Mouse (Mus musculus): ENCODE measurements around the gene Liph. TPM values are rescaled to one million over a fixed set of nuclear protein-coding genes. Genes with fewer than 3 reads are reported as not detected.

Gene Liph
- polyA plus RNA-seq, 1 experiment from 2014 or later: 2.7 TPM

DNA sequence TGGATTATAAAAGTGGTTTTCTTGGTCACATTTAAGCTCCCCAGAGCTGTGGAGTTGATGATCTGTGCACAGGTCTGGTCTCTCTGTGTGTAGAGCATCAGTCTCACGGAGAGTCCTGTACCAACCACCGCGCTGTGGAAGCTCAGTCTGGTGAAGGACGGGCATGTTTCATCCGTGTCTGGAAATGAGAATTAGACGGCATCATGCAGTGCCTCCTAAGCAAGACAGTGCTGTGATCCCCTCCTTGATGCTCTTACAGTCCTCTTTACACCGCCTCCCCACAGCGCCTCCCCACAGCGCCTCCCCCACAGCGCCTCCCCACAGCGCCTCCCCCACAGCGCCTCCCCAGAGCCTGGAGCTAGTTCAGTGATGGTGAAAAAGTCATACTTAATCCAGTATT lies 11.4 kb downstream of the Liph start:
- Histone ChIP-seq H3K27me3 (ENCODE audit: control insufficient read depth, insufficient read depth, low read depth, low read length) (no peaks in the 10 kb centered on the region), H3K4me2 (ENCODE audit: low read depth, low read length) (no peak overlapping the region), H3K4me3 (ENCODE audit: low read length) (no peak overlapping the region), H3K9ac (ENCODE audit: low read length) (no peak overlapping the region), H3K36me3 (ENCODE audit: control insufficient read depth, insufficient read depth, low read length) (no peaks in the 10 kb centered on the region), H3K9me3 (ENCODE audit: control insufficient read depth, low read length) (no peaks in the 10 kb centered on the region), H3K27ac (ENCODE audit: low read length) (no peak overlapping the region), H3K4me1 (replicated peaks; ENCODE audit: control insufficient read depth, insufficient read depth, low read length) (no peaks in the 10 kb centered on the region)
- 84% methylated on average over 12 of the region's 12 CpGs for WGBS
- ATAC-seq (ENCODE audit: low read depth): no peak

- Histone ChIP-seq H3K9me3 (ENCODE audit: control insufficient read depth, low read length) (no peaks in the 10 kb centered on the region), H3K9ac (ENCODE audit: low read length) (no peak overlapping the region), H3K36me3 (ENCODE audit: control insufficient read depth, insufficient read depth, low read length) (no peaks in the 10 kb centered on the region), H3K4me3 (ENCODE audit: low read length) (no peak overlapping the region), H3K4me2 (ENCODE audit: low read depth, low read length) (no peak overlapping the region), H3K4me1 (replicated peaks; ENCODE audit: control insufficient read depth, insufficient read depth, low read length) (no peaks in the 10 kb centered on the region), H3K27me3 (ENCODE audit: control insufficient read depth, insufficient read depth, low read depth, low read length) (no peaks in the 10 kb centered on the region), H3K27ac (ENCODE audit: low read length) (no peak overlapping the region)
- ATAC-seq (ENCODE audit: low read depth): no peak
- 89% methylated on average over 4 of the region's 4 CpGs for WGBS
These were observed 11.9 kb downstream of the Liph start for GRCm38 (mm10) chr16:21983581-21983980.

DNA sequence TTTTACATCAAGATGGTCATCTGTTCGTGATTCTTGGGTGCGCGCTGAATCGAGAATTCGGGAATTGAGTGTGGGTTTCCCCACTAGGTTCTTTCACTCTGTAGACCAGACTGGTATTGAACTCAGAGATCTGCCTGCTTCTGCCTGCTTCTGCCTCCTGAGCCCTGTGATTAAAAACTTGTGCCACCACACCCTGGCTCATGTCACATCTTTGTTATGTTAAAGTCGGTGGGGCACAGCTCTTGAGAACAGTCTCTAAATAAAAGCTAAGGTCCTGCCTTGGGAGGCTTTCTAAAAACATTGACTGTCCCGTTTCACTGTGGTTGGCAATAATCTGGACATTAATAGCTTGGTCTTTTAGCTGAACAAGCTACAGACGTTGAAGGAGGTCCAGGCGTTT lies 12.3 kb downstream of the Liph start:
- Histone ChIP-seq H3K4me2 (ENCODE audit: low read depth, low read length) (no peak overlapping the region), H3K27me3 (ENCODE audit: control insufficient read depth, insufficient read depth, low read depth, low read length) (no peaks in the 10 kb centered on the region), H3K36me3 (ENCODE audit: control insufficient read depth, insufficient read depth, low read length) (no peaks in the 10 kb centered on the region), H3K9ac (ENCODE audit: low read length) (no peak overlapping the region), H3K27ac (ENCODE audit: low read length) (no peak overlapping the region), H3K9me3 (ENCODE audit: control insufficient read depth, low read length) (no peaks in the 10 kb centered on the region), H3K4me1 (replicated peaks; ENCODE audit: control insufficient read depth, insufficient read depth, low read length) (no peaks in the 10 kb centered on the region), H3K4me3 (ENCODE audit: low read length) (no peak overlapping the region)
- ATAC-seq (ENCODE audit: low read depth): no peak
- 93% methylated on average over 9 of the region's 9 CpGs for WGBS

GRCm38 (mm10) chr16:21977347-21977746 lies 18.1 kb downstream of the Liph start:
- Histone ChIP-seq H3K27ac (ENCODE audit: low read length) (no peak overlapping the region), H3K36me3 (ENCODE audit: control insufficient read depth, insufficient read depth, low read length) (no peaks in the 10 kb centered on the region), H3K4me1 (replicated peaks; ENCODE audit: control insufficient read depth, insufficient read depth, low read length) (no peaks in the 10 kb centered on the region), H3K9me3 (ENCODE audit: control insufficient read depth, low read length) (no peaks in the 10 kb centered on the region), H3K9ac (ENCODE audit: low read length) (no peak overlapping the region), H3K4me2 (ENCODE audit: low read depth, low read length) (no peak overlapping the region), H3K27me3 (ENCODE audit: control insufficient read depth, insufficient read depth, low read depth, low read length) (peaks cover 3% of the 10 kb centered on the region; the same call in 1 of the 2 replicates), H3K4me3 (ENCODE audit: low read length) (no peak overlapping the region)
- 67% methylated on average over 5 of the region's 5 CpGs for WGBS
- no peak for ATAC-seq (ENCODE audit: low read depth)

- no peaks in the 10 kb centered on the region for H3K36me3 ChIP-seq (ENCODE audit: control insufficient read depth, insufficient read depth, low read length)
- peaks cover 3% of the 10 kb centered on the region; the same call in 1 of the 2 replicates for H3K27me3 ChIP-seq (ENCODE audit: control insufficient read depth, insufficient read depth, low read depth, low read length)
- no peak overlapping the region for H3K4me3 ChIP-seq (ENCODE audit: low read length)
- H3K4me1 ChIP-seq (replicated peaks; ENCODE audit: control insufficient read depth, insufficient read depth, low read length): no peaks in the 10 kb centered on the region
- ATAC-seq (ENCODE audit: low read depth): no peak
- no peaks in the 10 kb centered on the region for H3K9me3 ChIP-seq (ENCODE audit: control insufficient read depth, low read length)
- H3K27ac ChIP-seq (ENCODE audit: low read length): no peak overlapping the region
- H3K4me2 ChIP-seq (ENCODE audit: low read depth, low read length): peak overlapping the region; percentile 22
- no peak overlapping the region for H3K9ac ChIP-seq (ENCODE audit: low read length)
- WGBS: 10% methylated on average over 16 of the region's 16 CpGs
These were observed 19.3 kb downstream of the Liph start for GRCm38 (mm10) chr16:21976203-21976602.

GRCm38 (mm10) chr16:21971446-21971845 lies 24.0 kb downstream of the Liph start:
- Histone ChIP-seq H3K4me2 (ENCODE audit: low read depth, low read length) (no peak overlapping the region), H3K4me3 (ENCODE audit: low read length) (no peak overlapping the region), H3K4me1 (replicated peaks; ENCODE audit: control insufficient read depth, insufficient read depth, low read length) (no peaks in the 10 kb centered on the region), H3K9me3 (ENCODE audit: control insufficient read depth, low read length) (no peaks in the 10 kb centered on the region), H3K27me3 (ENCODE audit: control insufficient read depth, insufficient read depth, low read depth, low read length) (peaks cover 3% of the 10 kb centered on the region; the same call in 1 of the 2 replicates), H3K9ac (ENCODE audit: low read length) (no peak overlapping the region), H3K27ac (ENCODE audit: low read length) (no peak overlapping the region), H3K36me3 (ENCODE audit: control insufficient read depth, insufficient read depth, low read length) (no peaks in the 10 kb centered on the region)
- ATAC-seq (ENCODE audit: low read depth): no peak
- WGBS: 66% methylated on average over 4 of the region's 4 CpGs

GRCm38 (mm10) chr16:21970536-21970935 lies 24.9 kb downstream of the Liph start:
- Histone ChIP-seq H3K4me2 (ENCODE audit: low read depth, low read length) (no peak overlapping the region), H3K4me1 (replicated peaks; ENCODE audit: control insufficient read depth, insufficient read depth, low read length) (no peaks in the 10 kb centered on the region), H3K9ac (ENCODE audit: low read length) (no peak overlapping the region), H3K4me3 (ENCODE audit: low read length) (no peak overlapping the region), H3K36me3 (ENCODE audit: control insufficient read depth, insufficient read depth, low read length) (no peaks in the 10 kb centered on the region), H3K27ac (ENCODE audit: low read length) (no peak overlapping the region), H3K9me3 (ENCODE audit: control insufficient read depth, low read length) (no peaks in the 10 kb centered on the region), H3K27me3 (ENCODE audit: control insufficient read depth, insufficient read depth, low read depth, low read length) (no peaks in the 10 kb centered on the region)
- 64% methylated on average over 6 of the region's 6 CpGs for WGBS
- ATAC-seq (ENCODE audit: low read depth): no peak

- H3K27ac ChIP-seq (ENCODE audit: low read length): no peak overlapping the region
- no peaks in the 10 kb centered on the region for H3K9me3 ChIP-seq (ENCODE audit: control insufficient read depth, low read length)
- H3K4me3 ChIP-seq (ENCODE audit: low read length): no peak overlapping the region
- ATAC-seq (ENCODE audit: low read depth): peak; percentile 31; the same call in 1 of the 2 replicates
- no peaks in the 10 kb centered on the region for H3K4me1 ChIP-seq (replicated peaks; ENCODE audit: control insufficient read depth, insufficient read depth, low read length)
- no peak overlapping the region for H3K9ac ChIP-seq (ENCODE audit: low read length)
- H3K4me2 ChIP-seq (ENCODE audit: low read depth, low read length): no peak overlapping the region
- 80% methylated on average over 5 of the region's 5 CpGs for WGBS
- H3K27me3 ChIP-seq (ENCODE audit: control insufficient read depth, insufficient read depth, low read depth, low read length): no peaks in the 10 kb centered on the region
- no peaks in the 10 kb centered on the region for H3K36me3 ChIP-seq (ENCODE audit: control insufficient read depth, insufficient read depth, low read length)
These were observed 25.6 kb downstream of the Liph start for GRCm38 (mm10) chr16:21969874-21970273.

- 61% methylated on average over 3 of the region's 3 CpGs for WGBS
- H3K36me3 ChIP-seq (ENCODE audit: control insufficient read depth, insufficient read depth, low read length): no peaks in the 10 kb centered on the region
- H3K4me1 ChIP-seq (replicated peaks; ENCODE audit: control insufficient read depth, insufficient read depth, low read length): no peaks in the 10 kb centered on the region
- no peak overlapping the region for H3K4me3 ChIP-seq (ENCODE audit: low read length)
- H3K9ac ChIP-seq (ENCODE audit: low read length): no peak overlapping the region
- H3K27ac ChIP-seq (ENCODE audit: low read length): no peak overlapping the region
- H3K4me2 ChIP-seq (ENCODE audit: low read depth, low read length): no peak overlapping the region
- no peaks in the 10 kb centered on the region for H3K27me3 ChIP-seq (ENCODE audit: control insufficient read depth, insufficient read depth, low read depth, low read length)
- H3K9me3 ChIP-seq (ENCODE audit: control insufficient read depth, low read length): no peaks in the 10 kb centered on the region
- ATAC-seq (ENCODE audit: low read depth): no peak
These were observed 29.9 kb downstream of the Liph start for GRCm38 (mm10) chr16:21965576-21965975.

GRCm38 (mm10) chr16:21955591-21955990 lies 39.9 kb downstream of the Liph start:
- H3K27ac ChIP-seq (ENCODE audit: low read length): no peak overlapping the region
- H3K4me3 ChIP-seq (ENCODE audit: low read length): no peak overlapping the region
- no peaks in the 10 kb centered on the region for H3K27me3 ChIP-seq (ENCODE audit: control insufficient read depth, insufficient read depth, low read depth, low read length)
- WGBS: 67% methylated on average over 12 of the region's 12 CpGs
- H3K9me3 ChIP-seq (ENCODE audit: control insufficient read depth, low read length): no peaks in the 10 kb centered on the region
- no peak overlapping the region for H3K9ac ChIP-seq (ENCODE audit: low read length)
- ATAC-seq (ENCODE audit: low read depth): no peak; the same call in 1 of the 2 replicates
- no peaks in the 10 kb centered on the region for H3K36me3 ChIP-seq (ENCODE audit: control insufficient read depth, insufficient read depth, low read length)
- no peak overlapping the region for H3K4me2 ChIP-seq (ENCODE audit: low read depth, low read length)
- H3K4me1 ChIP-seq (replicated peaks; ENCODE audit: control insufficient read depth, insufficient read depth, low read length): no peaks in the 10 kb centered on the region

Measured in lung, embryonic 16.5 days (tissue).